Mouse (Mus musculus) liver, embryonic 15.5 days (tissue): ENCODE measurements around the gene Clec2i. TPM values are rescaled to one million over a fixed set of nuclear protein-coding genes. Genes with fewer than 3 reads are reported as not detected.
"Not testable (repeated sequence)": the region's sequence is repeated elsewhere in the genome, so short reads cannot be mapped to it uniquely, and the experiment has no call there.

Source experiments
- ATAC-seq: fragments of 200-750 bp; cut with Nextera tagmentation; 2 replicates; pipeline ENCODE4 v1.8.0; 2017; ENCODE audit warnings: moderate number of reproducible peaks, mild to moderate bottlenecking, moderate library complexity; ENCODE audit not compliant: insufficient read depth
- H3K27ac ChIP-seq: fragments of 300-500 bp; sonication (generic); replicated peaks from 2 replicates; pipeline ENCODE4 v1.5.1; 2015; ENCODE audit warnings: mild to moderate bottlenecking, inconsistent platforms
- H3K27me3 ChIP-seq: fragments of 300-500 bp; sonication (generic); 2 replicates; pipeline ENCODE4 v1.6.1; 2015; ENCODE audit warnings: mild to moderate bottlenecking, inconsistent platforms
- H3K36me3 ChIP-seq: fragments of 300-500 bp; sonication (generic); replicated peaks from 2 replicates; pipeline ENCODE4 v1.6.1; 2015; ENCODE audit warnings: moderate library complexity, mild to moderate bottlenecking, inconsistent platforms
- H3K4me1 ChIP-seq: fragments of 300-500 bp; sonication (generic); replicated peaks from 2 replicates; pipeline ENCODE4 v1.6.1; 2015; ENCODE audit warnings: inconsistent platforms
- H3K4me2 ChIP-seq: fragments of 300-500 bp; sonication (generic); 2 replicates; pipeline ENCODE4 v1.6.1; 2015; ENCODE audit warnings: moderate library complexity, mild to moderate bottlenecking, inconsistent platforms
- H3K4me3 ChIP-seq: fragments of 300-500 bp; sonication (generic); replicated peaks from 2 replicates; pipeline ENCODE4 v1.5.1; 2015; ENCODE audit warnings: mild to moderate bottlenecking, inconsistent platforms
- H3K9ac ChIP-seq: fragments of 300-500 bp; sonication (generic); 2 replicates; pipeline ENCODE4 v1.6.1; 2015; ENCODE audit warnings: moderate library complexity, mild to moderate bottlenecking, inconsistent platforms
- H3K9me3 ChIP-seq: fragments of 300-500 bp; sonication (generic); replicated peaks from 2 replicates; pipeline ENCODE4 v1.6.1; 2016; ENCODE audit warnings: inconsistent platforms
- WGBS: fragments of 180-500 bp; shearing (Covaris S2); methylation state at CpG from one replicate; pipeline ENCODE4 v1.1.7; 2015; ENCODE audit warnings: mixed read lengths; ENCODE audit not compliant: insufficient replicate concordance; 5-methylcytosine and 5-hydroxymethylcytosine counted together
- microRNA-seq: library from miRNA; unstranded; fragments of <30 nt; microRNA quantifications from one replicate; pipeline ENCODE4, GENCODE M21; 2016
- polyA plus RNA-seq: library from polyadenylated mRNA; unstranded; fragments of >200 nt; fragmentation: Nextera tagmentation; extraction: Ambion mirVana; gene quantifications from 2 replicates; pipeline ENCODE4 v1.2.1, GENCODE M21; 2015

Clec2i gene
- polyA plus RNA-seq, 1 experiment from 2014 or later = 0.25 TPM

DNA sequence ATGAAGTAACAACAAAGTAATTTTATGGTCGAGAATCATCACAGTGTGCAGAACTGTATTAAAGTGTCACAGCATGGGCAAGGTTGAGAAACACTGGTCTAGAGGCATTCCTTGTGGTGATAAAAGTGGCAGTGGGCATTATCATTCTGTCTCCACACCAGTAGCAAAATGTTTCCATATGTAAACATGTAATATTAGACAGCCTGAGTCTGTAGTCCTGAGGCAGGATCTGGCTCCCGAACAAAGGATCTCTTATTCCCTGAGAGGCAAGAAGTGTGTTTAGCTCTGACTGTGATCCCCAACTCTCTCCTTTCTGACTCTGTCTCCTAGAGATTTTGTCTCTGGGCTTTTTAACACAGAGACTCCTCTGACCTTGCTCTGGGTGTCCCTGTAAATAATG is 45.7 kb downstream of the Clec2i start:
- no peak overlapping the region for H3K4me2 ChIP-seq
- no peak for ATAC-seq
- H3K36me3 ChIP-seq = no peaks in the 10 kb centered on the region
- H3K9ac ChIP-seq = no peak overlapping the region
- no peak overlapping the region for H3K27ac ChIP-seq
- 61% methylated on average over 2 of the region's 2 CpGs for WGBS
- no peaks in the 10 kb centered on the region for H3K27me3 ChIP-seq
- no peaks in the 10 kb centered on the region for H3K9me3 ChIP-seq
- no peak overlapping the region for H3K4me3 ChIP-seq
- no peaks in the 10 kb centered on the region for H3K4me1 ChIP-seq

DNA sequence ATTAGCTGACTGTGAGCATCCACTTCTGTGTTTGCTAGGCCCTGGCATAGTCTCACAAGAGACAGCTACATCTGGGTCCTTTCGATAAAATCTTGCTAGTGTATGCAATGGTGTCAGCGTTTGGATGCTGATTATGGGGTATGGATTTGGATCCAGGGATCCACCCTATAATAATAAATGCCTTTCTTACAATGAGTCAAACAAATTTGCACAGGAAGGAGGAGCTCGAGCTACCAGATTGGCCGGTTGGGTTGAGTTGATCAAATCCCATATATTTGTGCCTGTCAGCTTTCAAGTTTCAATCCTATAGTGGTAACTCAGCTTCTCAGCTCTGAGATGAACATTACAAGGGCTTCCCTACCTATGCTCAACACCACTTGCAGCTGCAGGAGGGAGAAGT is 46.7 kb downstream of the Clec2i start, which contains the start of gene Clec2g:
Clec2g (plus strand) TSS at position 301 of the 400 bp plus-strand sequence.
- H3K4me3 ChIP-seq, H3K9me3 ChIP-seq, ATAC-seq, H3K9ac ChIP-seq, H3K36me3 ChIP-seq, H3K4me2 ChIP-seq, H3K27ac ChIP-seq, H3K4me1 ChIP-seq, H3K27me3 ChIP-seq: not testable (repeated sequence)
- 69% methylated on average over 4 of the region's 4 CpGs for WGBS

DNA sequence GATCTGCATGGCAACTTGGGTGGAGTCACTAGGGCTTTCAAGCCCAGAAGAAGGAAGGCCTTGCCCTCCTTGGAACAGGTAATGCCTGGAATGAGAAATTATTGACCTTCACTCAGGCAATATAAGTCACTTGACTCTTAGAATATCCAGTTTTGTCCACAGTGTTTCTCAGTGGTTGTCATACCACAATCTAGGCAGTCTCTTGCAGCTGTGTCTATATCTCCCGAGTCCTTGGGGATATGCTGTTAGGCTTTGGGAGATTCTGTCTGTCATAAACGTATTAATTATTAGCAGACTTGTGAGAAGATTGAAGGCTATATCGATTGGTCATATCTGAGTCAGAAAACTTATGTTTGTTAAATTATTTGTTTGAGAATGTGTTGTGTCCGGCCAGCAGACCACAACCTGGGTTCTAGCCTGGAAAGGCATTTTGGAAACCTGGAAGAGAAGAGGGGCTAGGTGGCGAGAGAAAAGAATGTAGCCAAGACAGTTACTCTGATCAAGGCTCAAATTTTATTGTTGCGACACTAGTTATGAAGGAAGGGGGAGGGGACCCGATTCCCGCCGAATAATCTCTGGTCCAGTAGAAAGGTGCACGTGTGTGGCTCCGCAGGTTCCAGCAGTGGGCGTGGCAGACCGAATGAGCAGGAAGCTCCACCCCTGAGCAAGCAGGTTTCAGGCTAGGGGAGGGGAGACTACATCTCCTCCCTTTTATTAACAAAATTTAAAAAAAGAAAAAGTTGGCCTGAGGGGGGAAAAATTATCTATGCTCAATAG is 48.7 kb downstream of the Clec2i start:
- H3K9ac ChIP-seq, H3K4me3 ChIP-seq, H3K4me2 ChIP-seq, H3K4me1 ChIP-seq, H3K27ac ChIP-seq, H3K36me3 ChIP-seq, H3K9me3 ChIP-seq, H3K27me3 ChIP-seq, ATAC-seq: not testable (repeated sequence)
- 62% methylated on average over 5 of the region's 13 CpGs for WGBS

DNA sequence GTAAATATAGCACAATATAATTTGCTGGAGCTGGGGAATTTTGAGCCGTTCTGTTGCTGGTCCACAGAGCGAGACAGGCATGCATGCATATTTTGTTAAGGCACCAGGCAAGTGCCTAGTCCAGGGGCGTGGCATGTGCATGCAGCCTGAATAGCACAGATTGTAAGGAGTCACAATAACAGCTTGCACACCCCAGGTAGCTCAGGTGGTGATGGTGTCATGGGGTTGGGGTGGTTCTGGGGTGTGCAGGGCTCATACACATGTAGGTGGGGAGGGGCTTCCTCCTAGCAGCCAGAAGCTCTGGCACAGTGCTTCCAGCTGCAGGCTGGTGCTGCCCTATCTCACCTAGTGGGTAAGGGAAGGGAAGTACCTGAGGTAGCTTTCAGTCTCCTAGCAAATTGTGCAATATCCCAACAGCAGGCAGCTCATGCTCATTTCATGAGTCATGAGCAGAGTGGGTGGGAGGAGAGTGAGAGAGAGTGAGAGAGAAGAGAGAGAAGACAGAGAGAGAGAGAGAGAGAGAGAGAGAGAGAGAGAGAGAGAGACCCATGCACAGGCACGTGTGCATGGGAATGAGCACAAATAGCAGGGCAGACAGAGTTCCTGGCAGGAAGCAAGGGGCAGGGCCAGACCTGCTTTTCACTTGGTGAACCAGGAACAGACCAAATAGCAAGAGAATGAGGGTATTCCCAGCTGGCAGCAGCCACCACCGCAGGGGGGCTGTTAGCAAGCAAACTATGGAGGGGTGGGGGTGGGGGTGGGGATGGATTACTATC is 54.4 kb downstream of the Clec2i start:
- Histone ChIP-seq H3K4me2 (no peak overlapping the region), H3K27me3 (no peaks in the 10 kb centered on the region), H3K27ac (no peak overlapping the region), H3K4me1 (no peaks in the 10 kb centered on the region), H3K9me3 (no peaks in the 10 kb centered on the region), H3K4me3 (no peak overlapping the region), H3K36me3 (no peaks in the 10 kb centered on the region), H3K9ac (no peak overlapping the region)
- WGBS = 71% methylated on average over 5 of the region's 5 CpGs
- no peak for ATAC-seq

DNA sequence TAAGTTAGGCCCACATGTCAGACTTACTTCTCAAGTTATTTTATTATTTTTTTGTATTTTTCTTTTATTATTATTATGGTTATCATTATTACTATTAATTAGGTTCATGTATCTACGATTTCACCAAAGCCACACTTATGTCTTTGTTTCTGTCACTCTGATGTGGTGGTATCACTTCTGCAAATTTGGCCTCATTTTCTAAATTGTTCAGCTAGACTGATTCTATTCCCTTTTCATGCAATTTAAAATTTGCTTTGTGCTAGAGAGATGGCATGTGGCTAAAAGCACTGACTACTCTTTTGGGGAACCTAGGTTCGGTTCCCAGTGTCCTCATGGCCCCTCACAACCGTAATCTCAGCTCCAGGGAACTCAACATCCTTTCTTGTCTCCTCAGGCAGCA is 58.2 kb downstream of the Clec2i start:
- 47% methylated on average over 3 of the region's 3 CpGs for WGBS
- H3K4me1 ChIP-seq = no peaks in the 10 kb centered on the region
- no peaks in the 10 kb centered on the region for H3K36me3 ChIP-seq
- H3K27ac ChIP-seq = no peak overlapping the region
- H3K4me3 ChIP-seq = no peak overlapping the region
- H3K9me3 ChIP-seq = no peaks in the 10 kb centered on the region
- ATAC-seq = no peak
- H3K4me2 ChIP-seq = no peak overlapping the region
- no peak overlapping the region for H3K9ac ChIP-seq
- no peaks in the 10 kb centered on the region for H3K27me3 ChIP-seq

Small RNA genes within 50 kb of the gene (microRNA-seq; reads per million reads assigned to microRNA genes)
- not detected for gene Gm27336

Other genes with a start within 250 kb of the Clec2i start
- 0.07 and 0.10 TPM in 2 replicates for gene Clec2h, start 225.2 kb upstream of the Clec2i start, polyA plus RNA-seq
- not detected in 2 replicates for gene Klrb1, start 164.5 kb upstream of the Clec2i start, polyA plus RNA-seq
- 0.25 and 0.37 TPM in 2 replicates for gene Klrb1c, start 98.4 kb upstream of the Clec2i start, polyA plus RNA-seq
- gene Gm44511, start 61.3 kb upstream of the Clec2i start, polyA plus RNA-seq = not detected in 2 replicates
- gene Klrb1b, start 61.3 kb upstream of the Clec2i start, polyA plus RNA-seq = 0.18 and 0.23 TPM in 2 replicates
- gene BC035044, start 3.5 kb downstream of the Clec2i start, polyA plus RNA-seq = 5.8 and 6.9 TPM in 2 replicates
- not detected in 2 replicates for gene Clec2g, start 46.8 kb downstream of the Clec2i start, polyA plus RNA-seq
- gene Klrb1f, start 158.3 kb downstream of the Clec2i start, polyA plus RNA-seq = 0.24 and 0.36 TPM in 2 replicates
- not detected in 2 replicates for gene Clec2e, start 213.3 kb downstream of the Clec2i start, polyA plus RNA-seq